Mouse (Mus musculus) forebrain, embryonic 11.5 days (tissue): ENCODE results near the gene Spon1. TPM values are rescaled to one million over a fixed set of nuclear protein-coding genes. Genes with fewer than 3 reads are reported as not detected.

Experiments
- ATAC-seq: fragments of 200-750 bp; cut with Nextera tagmentation; replicated peaks from 2 replicates; pipeline ENCODE4 v1.8.0; 2017; ENCODE audit warnings: moderate TSS enrichment; ENCODE audit not compliant: low FRiP score
- DNase-seq: peaks from one replicate; pipeline ENCODE4 v3.0.0-alpha.2; 2017; ENCODE audit warnings: low spot score
- H3K27ac ChIP-seq: fragments of 300-500 bp; sonication (generic); 2 replicates; pipeline ENCODE4 v1.5.1; 2014; ENCODE audit warnings: low read depth, low read length
- H3K27me3 ChIP-seq: fragments of 300-500 bp; sonication (generic); 2 replicates; pipeline ENCODE4 v1.6.1; 2014; ENCODE audit warnings: mild to moderate bottlenecking, low read length, mixed read lengths; ENCODE audit not compliant: control insufficient read depth, insufficient read depth
- H3K36me3 ChIP-seq: fragments of 300-500 bp; sonication (generic); 2 replicates; pipeline ENCODE4 v1.6.1; 2014; ENCODE audit warnings: mild to moderate bottlenecking, low read length, moderate library complexity, mixed read lengths; ENCODE audit not compliant: control insufficient read depth, insufficient read depth
- H3K4me1 ChIP-seq: fragments of 300-500 bp; sonication (generic); replicated peaks from 2 replicates; pipeline ENCODE4 v1.6.1; 2014; ENCODE audit warnings: low read length, mixed read lengths; ENCODE audit not compliant: control insufficient read depth, insufficient read depth
- H3K4me2 ChIP-seq: fragments of 300-500 bp; sonication (generic); 2 replicates; pipeline ENCODE4 v1.6.1; 2014; ENCODE audit warnings: low read depth, mild to moderate bottlenecking, low read length, moderate library complexity, mixed read lengths; ENCODE audit not compliant: severe bottlenecking
- H3K4me3 ChIP-seq: fragments of 300-500 bp; sonication (generic); 2 replicates; pipeline ENCODE4 v1.5.1; 2014; ENCODE audit warnings: low read depth, low read length
- H3K9ac ChIP-seq: fragments of 300-500 bp; sonication (generic); 2 replicates; pipeline ENCODE4 v1.6.1; 2014; ENCODE audit warnings: low read length
- H3K9me3 ChIP-seq: fragments of 300-500 bp; sonication (generic); 2 replicates; pipeline ENCODE4 v1.6.1; 2016; ENCODE audit warnings: low read length, mixed read lengths; ENCODE audit not compliant: control insufficient read depth
- WGBS: fragments of 180-500 bp; shearing (Covaris S2); extraction: QIAGEN DNeasy Blood & Tissue Kit; methylation state at CpG from one replicate; pipeline ENCODE4 v1.1.7; 2014; 5-methylcytosine and 5-hydroxymethylcytosine counted together
- polyA plus RNA-seq: library from polyadenylated mRNA; unstranded; fragments of >200 nt; fragmentation: Nextera tagmentation; extraction: Ambion mirVana; gene quantifications from 2 replicates; pipeline ENCODE4 v1.2.1, GENCODE M21; 2014

The Spon1 gene
- polyA plus RNA-seq, 1 experiment from 2014 or later: 9.0 TPM

DNA sequence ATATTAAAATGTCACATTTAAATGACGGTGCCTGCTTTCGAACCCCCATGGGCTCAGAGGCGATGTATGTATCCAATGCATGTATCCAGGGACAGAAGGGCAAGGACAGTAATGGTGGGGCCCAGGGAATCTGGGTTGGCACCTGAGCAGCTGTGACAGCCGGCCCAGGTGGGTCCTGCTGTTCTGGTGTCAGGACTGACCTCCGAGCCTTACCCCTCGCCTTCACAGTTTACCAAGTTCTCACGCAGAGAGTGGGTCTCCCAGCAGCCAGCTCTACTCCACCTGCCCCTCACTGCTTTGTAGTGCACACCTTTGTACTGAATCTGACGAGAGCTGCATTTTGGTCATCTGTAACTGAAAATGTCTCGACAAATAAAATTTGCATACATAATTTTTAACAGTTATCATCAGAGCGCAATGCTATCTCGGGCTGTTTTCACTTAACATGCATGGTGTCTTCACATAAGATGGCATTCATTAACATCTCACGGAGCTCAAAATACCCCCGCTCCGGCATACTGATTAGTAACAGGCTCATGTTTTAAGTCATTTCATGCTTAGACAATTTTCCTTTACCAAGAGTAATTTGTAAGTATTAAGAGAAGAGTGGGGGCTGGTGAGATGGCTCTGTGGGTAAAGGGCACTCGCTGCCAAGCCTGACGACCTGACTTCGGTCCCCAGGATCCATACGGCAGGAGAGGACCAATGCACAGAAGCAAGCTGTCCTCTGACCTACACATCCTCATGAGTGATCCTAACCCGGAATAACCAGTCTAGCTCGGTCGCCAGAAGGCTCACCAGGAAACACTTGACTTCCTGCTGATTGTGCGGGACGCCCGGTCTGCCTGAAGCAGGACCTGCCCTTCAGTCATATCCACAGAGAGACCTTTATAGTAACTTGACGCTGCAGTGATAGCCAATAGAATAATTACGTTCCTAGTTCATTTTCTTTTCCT, 277.5 kb downstream of the Spon1 start:
- H3K27me3 ChIP-seq: no peaks in the 10 kb centered on the region
- no peak overlapping the region for H3K9ac ChIP-seq
- H3K36me3 ChIP-seq: no peaks in the 10 kb centered on the region
- WGBS: 86% methylated on average over 26 of the region's 26 CpGs
- no peaks in the 10 kb centered on the region for H3K4me1 ChIP-seq
- H3K4me2 ChIP-seq: no peak overlapping the region
- peak; percentile 47 for DNase-seq
- no peaks in the 10 kb centered on the region for H3K9me3 ChIP-seq
- no peak overlapping the region for H3K4me3 ChIP-seq
- no peak overlapping the region for H3K27ac ChIP-seq
- no peak for ATAC-seq

DNA sequence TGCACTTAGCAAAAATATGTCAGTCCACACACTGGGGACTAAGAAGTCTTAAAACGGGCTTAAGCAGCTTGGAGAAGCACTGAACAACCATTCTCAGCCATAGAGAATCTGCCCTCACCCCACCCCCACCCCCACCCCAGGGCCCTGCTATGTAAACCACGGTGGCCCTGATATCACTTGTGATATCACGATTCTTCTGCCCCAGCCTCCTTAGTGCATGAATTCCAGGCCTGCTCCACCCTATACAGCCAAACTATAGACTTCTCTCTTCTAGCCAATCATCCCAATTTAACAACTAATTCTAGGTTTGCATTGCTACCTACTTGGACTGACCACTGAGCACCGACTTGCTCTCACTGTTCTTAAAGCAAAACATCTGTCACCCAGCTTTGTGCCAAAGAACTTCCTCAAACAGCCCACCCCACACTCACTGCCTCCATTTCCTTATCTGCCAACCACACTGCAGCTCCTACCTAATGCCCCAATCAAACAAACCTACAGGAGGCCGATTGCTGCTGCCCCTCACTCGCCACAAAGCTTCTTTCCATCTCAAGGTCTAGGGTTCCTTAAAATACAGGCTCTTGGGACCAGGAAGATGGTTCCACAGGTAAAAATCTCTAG, 278.2 kb downstream of the Spon1 start:
- DNase-seq (peak; percentile 23), ATAC-seq (no peak)
- no peak overlapping the region for H3K9ac ChIP-seq
- H3K4me2 ChIP-seq: no peak overlapping the region
- no peaks in the 10 kb centered on the region for H3K9me3 ChIP-seq
- 85% methylated on average over 6 of the region's 6 CpGs for WGBS
- H3K4me3 ChIP-seq: no peak overlapping the region
- H3K27ac ChIP-seq: no peak overlapping the region
- H3K27me3 ChIP-seq: no peaks in the 10 kb centered on the region
- H3K36me3 ChIP-seq: no peaks in the 10 kb centered on the region
- H3K4me1 ChIP-seq: no peaks in the 10 kb centered on the region

GRCm38 (mm10) chr7:114045814-114046213, 280.0 kb downstream of the Spon1 start:
- Histone ChIP-seq H3K27me3 (no peaks in the 10 kb centered on the region), H3K4me1 (no peaks in the 10 kb centered on the region), H3K9me3 (no peaks in the 10 kb centered on the region), H3K4me3 (no peak overlapping the region), H3K9ac (no peak overlapping the region), H3K36me3 (no peaks in the 10 kb centered on the region), H3K4me2 (no peak overlapping the region), H3K27ac (no peak overlapping the region)
- 83% methylated on average over 2 of the region's 2 CpGs for WGBS
- ATAC-seq (no peak), DNase-seq (peak; percentile 6)

DNA sequence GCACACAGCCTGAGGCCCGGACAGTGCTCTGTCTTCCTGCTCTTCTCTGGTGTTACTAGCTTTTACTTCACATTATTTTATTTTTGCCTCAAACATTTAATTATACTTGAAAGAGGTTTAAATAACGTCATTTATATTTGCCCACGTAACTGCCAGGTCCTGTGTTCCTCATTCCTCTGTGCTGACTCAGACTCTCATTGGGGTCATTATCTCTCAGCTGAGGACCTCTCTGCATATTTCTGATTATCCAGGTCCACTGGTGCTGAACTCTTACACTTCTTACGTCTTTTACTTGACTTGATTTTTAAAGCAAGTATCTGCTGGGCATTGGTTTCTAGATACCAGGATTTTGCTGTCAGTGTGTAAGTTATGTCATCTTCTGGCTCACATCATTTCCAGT, 287.9 kb downstream of the Spon1 start:
- ATAC-seq: no peak
- Histone ChIP-seq H3K4me3 (no peak overlapping the region), H3K36me3 (no peaks in the 10 kb centered on the region), H3K9ac (no peak overlapping the region), H3K9me3 (no peaks in the 10 kb centered on the region), H3K4me2 (no peak overlapping the region), H3K27me3 (no peaks in the 10 kb centered on the region), H3K27ac (no peak overlapping the region), H3K4me1 (no peaks in the 10 kb centered on the region)
- 89% methylated on average over 4 of the region's 4 CpGs for WGBS
- no peak for DNase-seq

DNA sequence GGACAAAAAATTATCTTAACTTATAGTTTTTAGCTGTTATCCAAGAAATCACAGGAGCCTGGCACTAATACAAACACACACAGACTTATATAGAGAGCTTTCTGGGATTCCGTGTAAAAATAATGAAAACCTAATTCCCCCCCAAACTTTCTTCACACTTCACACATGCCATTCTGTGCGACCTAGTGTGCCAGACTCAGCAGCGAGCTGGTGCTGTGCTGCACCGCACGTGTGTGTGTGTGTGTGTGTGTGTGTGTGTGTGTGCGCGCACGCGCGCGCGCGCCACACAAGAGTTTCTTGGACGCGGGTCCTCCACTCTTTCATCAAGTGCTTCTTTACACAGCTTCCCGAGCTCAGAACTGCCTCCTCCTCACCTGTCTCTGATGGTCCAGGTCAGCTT, 292.4 kb downstream of the Spon1 start:
- DNase-seq: no peak

GRCm38 (mm10) chr7:114058927-114059441, 293.2 kb downstream of the Spon1 start:
- Histone ChIP-seq H3K27ac (no peak overlapping the region), H3K36me3 (no peaks in the 10 kb centered on the region), H3K9ac (no peak overlapping the region), H3K4me1 (no peaks in the 10 kb centered on the region), H3K27me3 (no peaks in the 10 kb centered on the region), H3K4me3 (no peak overlapping the region), H3K4me2 (no peak overlapping the region), H3K9me3 (no peaks in the 10 kb centered on the region)
- DNase-seq (no peak), ATAC-seq (no peak)
- WGBS: 91% methylated on average over 6 of the region's 6 CpGs

More for the DNA sequence above, 292.4 kb downstream of the Spon1 start:
- H3K27me3 ChIP-seq: no peaks in the 10 kb centered on the region
- 92% methylated on average over 16 of the region's 16 CpGs for WGBS
- no peak overlapping the region for H3K27ac ChIP-seq
- ATAC-seq: no peak
- H3K9ac ChIP-seq: no peak overlapping the region
- H3K9me3 ChIP-seq: no peaks in the 10 kb centered on the region
- H3K4me3 ChIP-seq: no peak overlapping the region
- no peaks in the 10 kb centered on the region for H3K4me1 ChIP-seq
- no peak overlapping the region for H3K4me2 ChIP-seq
- H3K36me3 ChIP-seq: no peaks in the 10 kb centered on the region

- ATAC-seq: no peak
- 95% methylated on average over 6 of the region's 6 CpGs for WGBS
- H3K27ac ChIP-seq: no peak overlapping the region
Observed at GRCm38 (mm10) chr7:114060445-114060844, 294.6 kb downstream of the Spon1 start.

GRCm38 (mm10) chr7:114062451-114062850, 296.7 kb downstream of the Spon1 start:
- H3K9ac ChIP-seq: no peak overlapping the region
- WGBS: 73% methylated on average over 1 of the region's 1 CpGs

More at GRCm38 (mm10) chr7:114060445-114060844, 294.6 kb downstream of the Spon1 start:
- Histone ChIP-seq H3K4me3 (no peak overlapping the region), H3K4me2 (no peak overlapping the region), H3K4me1 (0 out of 2 replicates have a peak, but pooled peaks cover 2% of the 10 kb centered on the region), H3K9ac (no peak overlapping the region), H3K27me3 (no peaks in the 10 kb centered on the region), H3K9me3 (no peaks in the 10 kb centered on the region), H3K36me3 (no peaks in the 10 kb centered on the region)
- DNase-seq: no peak

More at GRCm38 (mm10) chr7:114062451-114062850, 296.7 kb downstream of the Spon1 start:
- ATAC-seq (no peak), DNase-seq (no peak)
- Histone ChIP-seq H3K27ac (no peak overlapping the region), H3K4me1 (peaks cover 2% of the 10 kb centered on the region; the same call in 1 of the 2 replicates), H3K36me3 (no peaks in the 10 kb centered on the region), H3K4me2 (no peak overlapping the region), H3K9me3 (no peaks in the 10 kb centered on the region), H3K4me3 (no peak overlapping the region), H3K27me3 (no peaks in the 10 kb centered on the region)
